Mouse (Mus musculus) limb, embryonic 14.5 days (tissue): ENCODE measurements at regions not wholly inside any gene's neighbourhood (a gene's known extent, or its start where the extent isn't known, plus 50 kb on each side); places are given as distances from the start of the nearest gene placed in this dataset.

Experiments
- ATAC-seq: fragments of 200-750 bp; cut with Nextera tagmentation; 2 replicates; pipeline ENCODE4 v1.8.0; 2017; ENCODE audit warnings: low read depth, moderate number of reproducible peaks, moderate TSS enrichment; ENCODE audit not compliant: low FRiP score
- DNase-seq: peaks from one replicate; pipeline ENCODE4 v3.0.0-alpha.2; 2015; ENCODE audit warnings: low spot score
- H3K27ac ChIP-seq: fragments of 300-500 bp; sonication (generic); replicated peaks from 2 replicates; pipeline ENCODE4 v1.5.1; 2014; ENCODE audit warnings: low read depth, mild to moderate bottlenecking, low read length, moderate library complexity, mixed read lengths
- H3K27me3 ChIP-seq: fragments of 300-500 bp; sonication (generic); 2 replicates; pipeline ENCODE4 v1.6.1; 2014; ENCODE audit warnings: low read length, mixed read lengths; ENCODE audit not compliant: control insufficient read depth, insufficient read depth
- H3K36me3 ChIP-seq: fragments of 300-500 bp; sonication (generic); 2 replicates; pipeline ENCODE4 v1.6.1; 2014; ENCODE audit warnings: mild to moderate bottlenecking, low read length, moderate library complexity, mixed read lengths; ENCODE audit not compliant: control insufficient read depth, insufficient read depth
- H3K4me1 ChIP-seq: fragments of 300-500 bp; sonication (generic); 2 replicates; pipeline ENCODE4 v1.6.1; 2014; ENCODE audit warnings: antibody characterized with exemption, low read length, mixed read lengths; ENCODE audit not compliant: control insufficient read depth, insufficient read depth
- H3K4me2 ChIP-seq: fragments of 300-500 bp; sonication (generic); replicated peaks from 2 replicates; pipeline ENCODE4 v1.6.1; 2014; ENCODE audit warnings: low read depth, mild to moderate bottlenecking, low read length, moderate library complexity; ENCODE audit not compliant: severe bottlenecking
- H3K4me3 ChIP-seq: fragments of 300-500 bp; sonication (generic); replicated peaks from 2 replicates; pipeline ENCODE4 v1.5.1; 2014; ENCODE audit warnings: low read length
- H3K9ac ChIP-seq: fragments of 300-500 bp; sonication (generic); 2 replicates; pipeline ENCODE4 v1.6.1; 2014; ENCODE audit warnings: mild to moderate bottlenecking, low read depth, low read length, moderate library complexity; ENCODE audit not compliant: severe bottlenecking
- H3K9me3 ChIP-seq: fragments of 300-500 bp; sonication (generic); 2 replicates; pipeline ENCODE4 v1.6.1; 2016; ENCODE audit warnings: low read length; ENCODE audit not compliant: control insufficient read depth
- POLR2A ChIP-seq: fragments of 200-500 bp; IDR thresholded peaks from 2 replicates; pipeline ENCODE4 v1.8.0; 2012; ENCODE audit warnings: inconsistent platforms, mild to moderate bottlenecking, moderate library complexity, borderline replicate concordance; ENCODE audit not compliant: insufficient read depth, insufficient read length; ENCODE audit errors: extremely low read depth
- WGBS: fragments of 180-500 bp; shearing (Covaris S2); extraction: QIAGEN DNeasy Blood & Tissue Kit; methylation state at CpG from one replicate; pipeline ENCODE4 v1.1.7; 2014; 5-methylcytosine and 5-hydroxymethylcytosine counted together

GRCm38 (mm10) chr12:91986448-91986847 is 137.5 kb upstream of the Sel1l start:
- H3K9me3 ChIP-seq = no peaks in the 10 kb centered on the region
- no peak for ATAC-seq
- DNase-seq = no peak
- H3K27me3 ChIP-seq = no peaks in the 10 kb centered on the region
- H3K9ac ChIP-seq = no peak overlapping the region
- no peak for TF ChIP-seq POLR2A
- H3K27ac ChIP-seq = no peak overlapping the region
- no peaks in the 10 kb centered on the region for H3K4me1 ChIP-seq
- H3K36me3 ChIP-seq = no peaks in the 10 kb centered on the region
- no peak overlapping the region for H3K4me2 ChIP-seq
- H3K4me3 ChIP-seq = no peak overlapping the region
- 76% methylated on average over 4 of the region's 4 CpGs for WGBS

- H3K27ac ChIP-seq = no peak overlapping the region
- H3K4me2 ChIP-seq = no peak overlapping the region
- H3K9me3 ChIP-seq = no peaks in the 10 kb centered on the region
- no peak overlapping the region for H3K9ac ChIP-seq
- no peaks in the 10 kb centered on the region for H3K4me1 ChIP-seq
- no peak for TF ChIP-seq POLR2A
- 62% methylated on average over 7 of the region's 7 CpGs for WGBS
- no peaks in the 10 kb centered on the region for H3K36me3 ChIP-seq
- no peaks in the 10 kb centered on the region for H3K27me3 ChIP-seq
- H3K4me3 ChIP-seq = no peak overlapping the region
- ATAC-seq (no peak), DNase-seq (no peak)
Measured at GRCm38 (mm10) chr12:91980321-91980720, 131.4 kb upstream of the Sel1l start.

GRCm38 (mm10) chr12:91971045-91971444 is 122.1 kb upstream of the Sel1l start:
- Histone ChIP-seq H3K27ac (no peak overlapping the region), H3K4me3 (no peak overlapping the region), H3K27me3 (no peaks in the 10 kb centered on the region), H3K4me1 (no peaks in the 10 kb centered on the region), H3K9me3 (no peaks in the 10 kb centered on the region), H3K36me3 (no peaks in the 10 kb centered on the region), H3K4me2 (no peak overlapping the region), H3K9ac (no peak overlapping the region)
- TF ChIP-seq POLR2A = no peak
- no peak for ATAC-seq
- DNase-seq = no peak
- WGBS = 82% methylated on average over 1 of the region's 1 CpGs

- no peaks in the 10 kb centered on the region for H3K4me1 ChIP-seq
- no peak for DNase-seq
- no peaks in the 10 kb centered on the region for H3K27me3 ChIP-seq
- no peak overlapping the region for H3K4me2 ChIP-seq
- TF ChIP-seq POLR2A = no peak
- no peak for ATAC-seq
- H3K9ac ChIP-seq = no peak overlapping the region
- H3K27ac ChIP-seq = no peak overlapping the region
- H3K36me3 ChIP-seq = no peaks in the 10 kb centered on the region
- H3K9me3 ChIP-seq = no peaks in the 10 kb centered on the region
- 88% methylated on average over 1 of the region's 1 CpGs for WGBS
- H3K4me3 ChIP-seq = no peak overlapping the region
Measured at GRCm38 (mm10) chr12:91965937-91966336, 117.0 kb upstream of the Sel1l start.

GRCm38 (mm10) chr12:91963239-91963638 is 114.3 kb upstream of the Sel1l start:
- DNase-seq = no peak
- H3K27me3 ChIP-seq = no peaks in the 10 kb centered on the region

GRCm38 (mm10) chr12:91958086-91958485 is 109.1 kb upstream of the Sel1l start:
- H3K27me3 ChIP-seq = no peaks in the 10 kb centered on the region
- H3K4me2 ChIP-seq = no peak overlapping the region
- no peaks in the 10 kb centered on the region for H3K9me3 ChIP-seq
- no peaks in the 10 kb centered on the region for H3K4me1 ChIP-seq
- 67% methylated on average over 4 of the region's 4 CpGs for WGBS
- H3K36me3 ChIP-seq = no peaks in the 10 kb centered on the region
- H3K9ac ChIP-seq = no peak overlapping the region
- no peak for TF ChIP-seq POLR2A
- H3K4me3 ChIP-seq = no peak overlapping the region
- ATAC-seq = no peak
- no peak overlapping the region for H3K27ac ChIP-seq
- no peak for DNase-seq

More at GRCm38 (mm10) chr12:91963239-91963638, 114.3 kb upstream of the Sel1l start:
- Histone ChIP-seq H3K9ac (no peak overlapping the region), H3K4me2 (no peak overlapping the region), H3K9me3 (no peaks in the 10 kb centered on the region), H3K4me1 (no peaks in the 10 kb centered on the region), H3K27ac (no peak overlapping the region), H3K36me3 (no peaks in the 10 kb centered on the region), H3K4me3 (no peak overlapping the region)
- TF ChIP-seq POLR2A = no peak
- ATAC-seq = no peak
- 46% methylated on average over 5 of the region's 5 CpGs for WGBS
